Mouse (Mus musculus) intestine, postnatal 0 days (tissue): ENCODE measurements around the gene Npc2. TPM values are rescaled to one million over a fixed set of nuclear protein-coding genes. Genes with fewer than 3 reads are reported as not detected.

Source experiments
- ATAC-seq: fragments of 200-750 bp; cut with Nextera tagmentation; 2 replicates; pipeline ENCODE4 v1.8.0; 2017; ENCODE audit warnings: mild to moderate bottlenecking, moderate TSS enrichment, moderate library complexity
- H3K27ac ChIP-seq: fragments of 300-500 bp; sonication (generic); 2 replicates; pipeline ENCODE4 v1.5.1; 2014; ENCODE audit warnings: mild to moderate bottlenecking, low read depth, low read length, moderate library complexity
- H3K27me3 ChIP-seq: fragments of 300-500 bp; sonication (generic); replicated peaks from 2 replicates; pipeline ENCODE4 v1.6.1; 2014; ENCODE audit warnings: low read length, mixed read lengths; ENCODE audit not compliant: control insufficient read depth, insufficient read depth
- H3K36me3 ChIP-seq: fragments of 300-500 bp; sonication (generic); 2 replicates; pipeline ENCODE4 v1.6.1; 2014; ENCODE audit warnings: mild to moderate bottlenecking, moderate library complexity; ENCODE audit not compliant: control insufficient read depth, insufficient read depth
- H3K4me1 ChIP-seq: fragments of 300-500 bp; sonication (generic); replicated peaks from 2 replicates; pipeline ENCODE4 v1.6.1; 2014; ENCODE audit warnings: antibody characterized with exemption, low read length, mixed read lengths; ENCODE audit not compliant: control insufficient read depth, insufficient read depth
- H3K4me2 ChIP-seq: fragments of 300-500 bp; sonication (generic); replicated peaks from 2 replicates; pipeline ENCODE4 v1.6.1; 2014; ENCODE audit warnings: low read depth, mild to moderate bottlenecking, moderate library complexity
- H3K4me3 ChIP-seq: fragments of 300-500 bp; sonication (generic); 2 replicates; pipeline ENCODE4 v1.5.1; 2014; ENCODE audit warnings: low read depth, low read length
- H3K9ac ChIP-seq: fragments of 300-500 bp; sonication (generic); 2 replicates; pipeline ENCODE4 v1.6.1; 2014; ENCODE audit warnings: mild to moderate bottlenecking, low read depth, low read length
- H3K9me3 ChIP-seq: fragments of 300-500 bp; sonication (generic); 2 replicates; pipeline ENCODE4 v1.6.1; 2016; ENCODE audit warnings: mixed run types; ENCODE audit not compliant: control insufficient read depth
- CTCF ChIP-seq: sonication (generic); IDR thresholded peaks from 2 replicates; pipeline ENCODE4 v1.5.1; 2016; ENCODE audit warnings: low read depth, mild to moderate bottlenecking, control low read depth, antibody characterized with exemption, moderate library complexity
- WGBS: fragments of 180-500 bp; shearing (Covaris S2); extraction: QIAGEN DNeasy Blood & Tissue Kit; methylation state at CpG from one replicate; pipeline ENCODE4 v1.1.7; 2014; 5-methylcytosine and 5-hydroxymethylcytosine counted together
- polyA plus RNA-seq: library from polyadenylated mRNA; unstranded; fragments of >200 nt; fragmentation: Nextera tagmentation; extraction: Ambion mirVana; gene quantifications from 2 replicates; pipeline ENCODE4 v1.2.1, GENCODE M21; 2015

The Npc2 gene
- polyA plus RNA-seq, 1 experiment from 2014 or later: 100 TPM

DNA sequence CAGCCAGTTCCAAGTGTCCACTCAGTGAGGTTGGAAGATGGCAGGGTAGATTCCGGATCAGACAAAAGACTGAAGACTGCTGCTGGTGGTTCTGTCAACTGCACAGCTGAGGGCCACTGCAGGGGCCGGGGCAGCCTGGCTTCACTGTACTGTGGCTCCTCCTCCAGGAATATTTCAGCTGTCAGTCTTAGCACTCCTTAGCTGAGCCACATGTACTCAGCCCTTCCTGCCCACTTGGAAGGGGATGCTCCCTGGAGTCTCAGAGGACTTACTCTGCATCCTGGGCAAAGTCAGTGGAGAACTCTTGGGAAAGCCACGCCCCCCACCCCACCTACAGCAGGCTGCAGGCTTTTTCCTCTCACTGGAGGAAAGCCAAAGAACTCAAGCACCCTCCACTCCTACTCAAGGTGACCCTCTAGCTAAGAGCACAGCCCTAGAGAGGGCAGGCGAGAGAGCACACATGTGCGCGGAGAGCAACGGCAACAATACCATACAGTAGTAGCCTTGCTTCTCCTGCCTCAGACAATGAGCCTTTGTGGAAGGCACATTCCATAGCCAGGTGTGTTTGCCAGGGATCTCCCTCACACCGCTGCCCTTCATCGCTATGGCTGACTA lies 32.4 kb upstream of the Npc2 start:
- H3K27ac ChIP-seq: peak overlapping the region; percentile 62
- H3K9ac ChIP-seq: no peak overlapping the region
- no peaks in the 10 kb centered on the region for H3K27me3 ChIP-seq
- H3K9me3 ChIP-seq: no peaks in the 10 kb centered on the region
- WGBS: 34% methylated on average over 9 of the region's 9 CpGs
- H3K36me3 ChIP-seq: no peaks in the 10 kb centered on the region
- peaks cover 2% of the 10 kb centered on the region; the same call in 1 of the 2 replicates for H3K4me1 ChIP-seq
- no peak overlapping the region for H3K4me3 ChIP-seq
- TF ChIP-seq CTCF: no peak
- peak; percentile 91 for ATAC-seq
- H3K4me2 ChIP-seq: 0 out of 2 replicates have a peak overlapping the region, but pooled peaks have one; percentile 2

GRCm38 (mm10) chr12:84802625-84803024 lies 29.7 kb upstream of the Npc2 start:
- H3K9ac ChIP-seq: no peak overlapping the region
- no peaks in the 10 kb centered on the region for H3K36me3 ChIP-seq
- WGBS: 83% methylated on average over 3 of the region's 3 CpGs
- H3K27me3 ChIP-seq: no peaks in the 10 kb centered on the region
- peaks cover 2% of the 10 kb centered on the region; the same call in 1 of the 2 replicates for H3K4me1 ChIP-seq
- no peak overlapping the region for H3K27ac ChIP-seq
- ATAC-seq: no peak
- no peak overlapping the region for H3K4me2 ChIP-seq
- no peak for TF ChIP-seq CTCF
- H3K4me3 ChIP-seq: no peak overlapping the region
- H3K9me3 ChIP-seq: no peaks in the 10 kb centered on the region

GRCm38 (mm10) chr12:84801532-84802110 lies 28.7 kb upstream of the Npc2 start:
- Histone ChIP-seq H3K4me3 (no peak overlapping the region), H3K4me2 (no peak overlapping the region), H3K27me3 (no peaks in the 10 kb centered on the region), H3K9me3 (no peaks in the 10 kb centered on the region), H3K9ac (no peak overlapping the region), H3K36me3 (no peaks in the 10 kb centered on the region), H3K27ac (no peak overlapping the region), H3K4me1 (peaks cover 2% of the 10 kb centered on the region; the same call in 1 of the 2 replicates)
- ATAC-seq: no peak
- no peak for TF ChIP-seq CTCF
- 83% methylated on average over 13 of the region's 13 CpGs for WGBS

DNA sequence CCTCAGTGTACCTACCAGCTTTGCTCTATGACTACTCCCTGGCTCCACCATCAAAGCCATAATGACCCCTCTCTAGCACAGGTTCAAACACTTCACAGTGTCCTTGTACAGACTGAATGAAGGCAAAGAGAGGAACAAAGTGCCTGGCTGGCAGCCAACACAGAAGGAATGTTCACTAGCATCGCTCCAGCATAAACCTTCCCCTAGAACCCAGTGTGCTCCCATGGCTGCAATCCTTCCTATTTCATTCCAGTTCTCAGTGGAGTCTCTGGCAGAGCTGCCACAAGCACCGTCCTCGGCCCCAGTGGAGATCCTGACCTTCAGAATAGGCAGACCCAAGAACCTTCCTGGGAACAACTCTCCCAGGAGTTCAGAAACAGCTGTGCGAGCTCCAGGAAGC lies 27.5 kb upstream of the Npc2 start:
- Histone ChIP-seq H3K9ac (no peak overlapping the region), H3K4me1 (no peaks in the 10 kb centered on the region), H3K4me3 (no peak overlapping the region), H3K36me3 (no peaks in the 10 kb centered on the region), H3K9me3 (no peaks in the 10 kb centered on the region), H3K4me2 (no peak overlapping the region), H3K27ac (no peak overlapping the region), H3K27me3 (no peaks in the 10 kb centered on the region)
- WGBS: 60% methylated on average over 4 of the region's 4 CpGs
- no peak for ATAC-seq
- TF ChIP-seq CTCF: no peak

- no peak overlapping the region for H3K4me2 ChIP-seq
- no peak for TF ChIP-seq CTCF
- no peak overlapping the region for H3K9ac ChIP-seq
- WGBS: 90% methylated on average over 13 of the region's 13 CpGs
- 0 out of 2 replicates have a peak, but pooled peaks cover 2% of the 10 kb centered on the region for H3K4me1 ChIP-seq
- ATAC-seq: no peak
- no peak overlapping the region for H3K4me3 ChIP-seq
- no peaks in the 10 kb centered on the region for H3K27me3 ChIP-seq
- no peaks in the 10 kb centered on the region for H3K9me3 ChIP-seq
- H3K36me3 ChIP-seq: no peaks in the 10 kb centered on the region
- H3K27ac ChIP-seq: no peak overlapping the region
These were observed 26.1 kb upstream of the Npc2 start for GRCm38 (mm10) chr12:84799086-84799485.

DNA sequence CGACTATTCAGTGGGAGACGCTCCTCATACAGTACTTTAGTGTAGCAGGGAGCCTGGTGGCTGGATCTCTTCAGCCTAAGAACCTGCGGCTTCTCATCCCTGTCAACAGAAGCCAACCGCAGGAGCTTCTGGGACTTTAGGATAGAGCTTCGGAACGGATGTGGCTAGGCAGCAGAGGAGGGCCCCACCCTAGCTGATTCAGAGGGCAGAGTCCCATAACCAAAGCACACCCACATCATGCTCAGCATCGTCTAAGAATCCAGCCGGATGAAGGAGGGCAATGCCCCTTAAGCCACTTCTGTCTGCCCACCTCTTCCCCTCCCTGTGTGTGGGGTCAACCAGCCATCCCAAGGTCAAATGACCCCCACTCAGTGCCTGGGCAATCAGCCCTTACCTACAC lies 21.7 kb upstream of the Npc2 start:
- Histone ChIP-seq H3K27ac (no peak overlapping the region), H3K9me3 (no peaks in the 10 kb centered on the region), H3K4me2 (no peak overlapping the region), H3K36me3 (no peaks in the 10 kb centered on the region), H3K9ac (no peak overlapping the region), H3K27me3 (no peaks in the 10 kb centered on the region), H3K4me1 (0 out of 2 replicates have a peak, but pooled peaks cover 2% of the 10 kb centered on the region), H3K4me3 (no peak overlapping the region)
- ATAC-seq: peak; percentile 71; the same call in 1 of the 2 replicates
- no peak for TF ChIP-seq CTCF
- 61% methylated on average over 8 of the region's 8 CpGs for WGBS
